Mouse (Mus musculus) left cerebral cortex, postnatal 14 days (tissue): ENCODE measurements at regions not wholly inside any gene's neighbourhood (a gene's known extent, or its start where the extent isn't known, plus 50 kb on each side); places are given as distances from the start of the nearest gene placed in this dataset.

Experiments used
- DNase-seq, 2 experiments: peaks; one replicate each; pipeline ENCODE4 v3.0.0; 2021 to 2022; ENCODE audit warnings: low spot score in 2 of 2, mixed read lengths in 1 of 2
- intact Hi-C: fragments of 180-260 bp; cut with DNase I; formaldehyde crosslinking; loops from one replicate; pipeline ENCODE4 v1.15.1; 2025

- intact Hi-C loops = no loop called here
Measured at GRCm38 (mm10) chr16:68951508-68952236, 911.9 kb downstream of the Speer2 start.

DNA sequence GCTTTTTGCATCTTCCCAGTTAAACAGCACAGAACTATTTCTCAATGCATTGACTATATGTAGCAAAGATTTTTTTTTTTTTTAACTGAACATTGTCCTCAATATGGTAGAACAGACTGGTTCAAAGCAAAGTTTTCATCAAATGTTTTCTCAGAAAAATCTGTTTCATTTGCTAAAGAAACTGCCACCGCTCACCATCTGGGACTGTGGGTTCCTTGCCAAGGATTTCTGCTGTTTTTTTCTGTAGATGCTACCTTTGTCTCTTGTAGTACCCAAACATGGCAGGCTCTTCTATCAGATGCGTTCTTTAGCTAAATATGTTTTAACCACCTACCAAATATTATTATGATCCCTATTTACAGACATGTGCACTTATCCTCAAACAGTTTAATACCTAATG lies 952.7 kb downstream of the Speer2 start:
- peak; percentile 9 to 27 for DNase-seq
- intact Hi-C loops = no loop called here

More at GRCm38 (mm10) chr16:68951508-68952236, 911.9 kb downstream of the Speer2 start:
- no peak for DNase-seq

- peak in 1 of 2 experiments; percentile 6 for DNase-seq
- intact Hi-C loops = no loop called here
Measured at GRCm38 (mm10) chr16:68898136-68898535, 965.4 kb downstream of the Speer2 start.

DNA sequence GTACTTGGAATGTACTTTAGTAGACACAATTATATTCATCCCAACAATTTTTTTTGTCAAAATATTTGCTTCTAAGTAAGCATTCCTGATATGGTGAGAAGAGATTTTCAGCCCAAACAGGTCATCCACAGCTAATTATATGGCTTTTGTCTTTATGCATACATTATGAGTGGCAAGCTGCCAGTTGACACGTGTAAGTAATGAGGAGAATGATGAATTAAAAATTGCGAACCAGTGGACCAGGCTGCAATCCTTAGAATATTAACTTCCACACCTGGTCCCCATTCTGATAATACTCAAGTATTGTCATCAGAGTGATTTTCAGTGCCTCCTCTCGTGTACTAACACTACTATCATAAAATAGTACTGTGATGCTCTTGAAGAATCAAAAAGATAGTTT lies 1014.8 kb downstream of the Speer2 start:
- intact Hi-C loops = no loop called here
- no peak for DNase-seq
